ENCODE assay signal across 9 mouse cellular contexts in the genomic region with DNA sequence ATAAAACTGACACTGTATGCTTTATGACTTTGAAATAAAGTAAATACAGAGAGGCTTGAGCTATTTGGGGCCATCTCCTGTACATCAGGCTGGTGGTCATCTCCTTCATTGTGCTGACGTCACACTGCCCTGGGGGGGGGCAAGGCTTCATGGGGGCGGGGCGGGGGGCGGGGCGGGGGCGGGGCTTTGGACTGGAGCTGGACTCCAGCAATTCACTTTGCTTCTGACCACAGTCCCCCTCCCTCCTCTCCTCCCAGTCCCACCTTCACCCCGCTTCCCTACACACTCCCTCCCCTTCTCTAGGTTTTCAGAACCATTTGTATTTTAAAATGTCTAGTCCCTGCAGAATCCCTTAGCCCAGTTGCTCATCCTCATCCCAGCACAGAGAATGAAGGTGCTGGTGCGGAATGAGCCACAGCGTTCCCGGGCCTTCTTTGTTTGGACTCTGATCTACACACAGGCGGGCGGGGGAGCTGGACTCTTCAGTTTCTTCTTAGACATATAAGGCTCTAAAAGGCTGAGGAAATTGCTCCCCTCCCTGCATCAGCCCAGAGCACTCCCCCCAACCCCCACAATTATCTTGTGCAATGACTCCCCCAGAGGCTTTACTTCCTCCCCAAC. TPM values are rescaled to one million over a fixed set of nuclear protein-coding genes. Genes with fewer than 3 reads are reported as not detected.
A peak's percentile ranks its signal among the peaks of the same experiment; 100 is the strongest.
DNase-seq lines count a peak whose midpoint lies in the region; ATAC-seq lines count a peak whose summit lies in the region.
"Had no signal": no experiment of that assay in that cellular context is flagged by ENCODE, and none has a peak within 500 bp of the region (broad histone marks: within the 10 kb centered on the region; RNA-seq: fewer than 3 reads in every experiment).

No protein-coding gene starts in this region.

- H3K4me1 ChIP-seq in embryonic facial prominence, embryonic 13.5 days, result peaks cover 11% of the 10 kb centered on the region

- H3K9ac ChIP-seq in embryonic facial prominence, embryonic 13.5 days, result no peak overlapping the region

- intact Hi-C loops in heart, postnatal 25 days (cut with DNase I), result no loop called here

- no peak for ATAC-seq in embryonic facial prominence, embryonic 13.5 days (ENCODE audit: insufficient number of reproducible peaks, insufficient read depth, low FRiP score, low TSS enrichment, low read depth)

- no peaks in the 10 kb centered on the region for H3K9me3 ChIP-seq in embryonic facial prominence, embryonic 13.5 days

- WGBS in embryonic facial prominence, embryonic 13.5 days, result 3% methylated on average over 12 of the region's 12 CpGs

- peak overlapping the region; percentile 5 for H3K4me3 ChIP-seq in embryonic facial prominence, embryonic 13.5 days
- H3K4me3 ChIP-seq: erythroblast, embryonic 14.5 days had no signal

- peak overlapping the region; percentile 42 for H3K4me2 ChIP-seq in embryonic facial prominence, embryonic 13.5 days

- H3K27me3 ChIP-seq in embryonic facial prominence, embryonic 13.5 days, result peaks cover 16% of the 10 kb centered on the region

- no peaks in the 10 kb centered on the region for H3K36me3 ChIP-seq in embryonic facial prominence, embryonic 13.5 days

- no peak overlapping the region for H3K27ac ChIP-seq in embryonic facial prominence, embryonic 13.5 days

- peak; percentile 5 to 12 for DNase-seq in heart, adult 18-20 months
- no peak for DNase-seq in heart, postnatal 25 days (ENCODE audit: low spot score)
- peak; percentile 20 for DNase-seq in kidney, adult 11 months
- DNase-seq in lung, postnatal 14 days, result peak; percentile 9
- peak; percentile 33 for DNase-seq in testis, postnatal 14 days (ENCODE audit: low spot score)
- no peak for DNase-seq in adrenal gland, adult 2 months
- DNase-seq in right cerebral cortex, postnatal 14 days, result no peak

RNA-seq across cellular contexts. Expression of a gene that starts 3.5 kb away (rescaled TPM):
- 10 to 100 TPM; 12.6 to 14.6 TPM for total RNA-seq in heart, adult 18-20 months (2021)
- 10 to 100 TPM; 16.0 to 17.5 TPM for total RNA-seq in heart, postnatal 25 days (2021)
- 4.3 and 6.7 TPM in 2 replicates for polyA plus RNA-seq in embryonic facial prominence, embryonic 13.5 days (2015; fragmentation: Nextera tagmentation; extraction: Ambion mirVana)
- total RNA-seq in adrenal gland, adult 2 months (2021), result 10 to 100 TPM; 27.3 to 31.5 TPM
- 30.6 and 31.8 TPM in 2 replicates for polyA plus RNA-seq in adrenal gland, adult 2 months (2012; rRNA removed)

RNA-seq across cellular contexts. Expression of a gene that starts 31.4 kb away (rescaled TPM):
- total RNA-seq in heart, adult 18-20 months (2021), result under 1 TPM; 0.23 to 0.30 TPM
- 1 to 10 TPM in 1 of 2 experiments, under 1 TPM in 1; 0.83 to 1.6 TPM for total RNA-seq in heart, postnatal 25 days (2021)
- polyA plus RNA-seq in embryonic facial prominence, embryonic 13.5 days (2015; fragmentation: Nextera tagmentation; extraction: Ambion mirVana), result 1.1 and 1.2 TPM in 2 replicates
- not detected for total RNA-seq in adrenal gland, adult 2 months (2021)
- not detected in 2 replicates for polyA plus RNA-seq in adrenal gland, adult 2 months (2012; rRNA removed)
- polyA plus RNA-seq: erythroblast, embryonic 14.5 days had no signal

RNA-seq across cellular contexts. Expression of a gene that starts 53.2 kb away (rescaled TPM):
- total RNA-seq in heart, adult 18-20 months (2021), result not detected
- total RNA-seq in heart, postnatal 25 days (2021), result not detected
- polyA plus RNA-seq in embryonic facial prominence, embryonic 13.5 days (2015; fragmentation: Nextera tagmentation; extraction: Ambion mirVana), result 0.06 TPM in 1 of 2 replicates, not detected in the other
- 1 to 10 TPM in 1 of 2 experiments, not detected in 1; 1.0 TPM for total RNA-seq in adrenal gland, adult 2 months (2021)
- 0.17 and 0.66 TPM in 2 replicates for polyA plus RNA-seq in adrenal gland, adult 2 months (2012; rRNA removed)
- polyA plus RNA-seq: erythroblast, embryonic 14.5 days had no signal

Comparison
In these comparisons a context has a peak if more than half of its experiments do, and no peak if none do; other contexts are left out.
1. DNase-seq: peak in heart, adult 18-20 months (2 of 2), kidney, adult 11 months (single experiment), lung, postnatal 14 days (single experiment) and testis, postnatal 14 days (single experiment); none in heart, postnatal 25 days (single experiment), adrenal gland, adult 2 months (single experiment) and right cerebral cortex, postnatal 14 days (single experiment).